8 mouse cellular contexts compared by ENCODE assay signal in genomic region chr10:88503421-88504314, GRCm38 (mm10). TPM values are rescaled to one million over a fixed set of nuclear protein-coding genes. Genes with fewer than 3 reads are reported as not detected.
DNase-seq lines count a peak whose midpoint lies in the region; ATAC-seq and TF ChIP-seq lines count a peak whose summit lies in the region.

Gene Chpt1 (minus strand): TSS chr10:88504073.

- H3K27me3 ChIP-seq in embryonic facial prominence, embryonic 13.5 days: no peaks in the 10 kb centered on the region
- H3K27me3 ChIP-seq in heart, adult 2 months (ENCODE audit: control insufficient read depth, insufficient read depth, low read length): no peaks in the 10 kb centered on the region
- no peaks in the 10 kb centered on the region for H3K27me3 ChIP-seq in limb, embryonic 14.5 days (ENCODE audit: control insufficient read depth, insufficient read depth, low read length)
- no peaks in the 10 kb centered on the region for H3K27me3 ChIP-seq in midbrain, embryonic 16.5 days (ENCODE audit: control insufficient read depth, insufficient read depth, low read depth, low read length)

- H3K4me2 ChIP-seq in embryonic facial prominence, embryonic 13.5 days: peak within 1 kb of the TSS; percentile 89
- peak within 1 kb of the TSS; percentile 93 for H3K4me2 ChIP-seq in limb, embryonic 14.5 days (replicated peaks; ENCODE audit: low read depth, low read length, severe bottlenecking)
- H3K4me2 ChIP-seq in midbrain, embryonic 16.5 days (ENCODE audit: low read length): peak within 1 kb of the TSS; percentile 89

- ATAC-seq in embryonic facial prominence, embryonic 13.5 days (ENCODE audit: insufficient number of reproducible peaks, insufficient read depth, low FRiP score, low TSS enrichment, low read depth): peak; percentile 93
- peak; percentile 95 for ATAC-seq in limb, embryonic 14.5 days (ENCODE audit: low FRiP score, low read depth)
- peak; percentile 96 for ATAC-seq in midbrain, embryonic 16.5 days

- H3K36me3 ChIP-seq in embryonic facial prominence, embryonic 13.5 days: no peaks in the 10 kb centered on the region
- peaks cover 4% of the 10 kb centered on the region for H3K36me3 ChIP-seq in heart, adult 2 months (ENCODE audit: control insufficient read depth, insufficient read depth, low read length)
- no peaks in the 10 kb centered on the region for H3K36me3 ChIP-seq in limb, embryonic 14.5 days (ENCODE audit: control insufficient read depth, insufficient read depth, low read length)
- no peaks in the 10 kb centered on the region for H3K36me3 ChIP-seq in midbrain, embryonic 16.5 days (ENCODE audit: control insufficient read depth, insufficient read depth, low read length)

- peak within 1 kb of the TSS; percentile 76 for H3K4me3 ChIP-seq in embryonic facial prominence, embryonic 13.5 days
- H3K4me3 ChIP-seq in heart, adult 2 months: peak within 1 kb of the TSS; percentile 81
- peak within 1 kb of the TSS; percentile 76 for H3K4me3 ChIP-seq in limb, embryonic 14.5 days (replicated peaks; ENCODE audit: low read length)
- H3K4me3 ChIP-seq in midbrain, embryonic 16.5 days (ENCODE audit: low read depth, low read length): peak within 1 kb of the TSS; percentile 86

- peaks cover 3% of the 10 kb centered on the region; the same call in 1 of the 2 replicates for H3K79me2 ChIP-seq in heart, adult 2 months (replicated peaks; ENCODE audit: control insufficient read depth, insufficient read depth, low read length)

- TF ChIP-seq CTCF in heart, adult 2 months (IDR thresholded peaks at IDR 0.05): no peak

- H3K4me1 ChIP-seq in embryonic facial prominence, embryonic 13.5 days: peaks cover 25% of the 10 kb centered on the region
- H3K4me1 ChIP-seq in heart, adult 2 months (ENCODE audit: control insufficient read depth, insufficient read depth, low read length): no peaks in the 10 kb centered on the region
- peaks cover 16% of the 10 kb centered on the region for H3K4me1 ChIP-seq in limb, embryonic 14.5 days (ENCODE audit: control insufficient read depth, insufficient read depth, low read length)
- H3K4me1 ChIP-seq in midbrain, embryonic 16.5 days (ENCODE audit: control insufficient read depth, insufficient read depth, low read length): peaks cover 12% of the 10 kb centered on the region

- TF ChIP-seq EP300 in heart, adult 2 months (IDR thresholded peaks at IDR 0.05; ENCODE audit: insufficient read depth, low read depth, low read length): no peak

- peak; percentile 72 for DNase-seq in 3T3-L1 (ENCODE audit: low read depth, low spot score)
- peak; percentile 79 to 81 for DNase-seq in adrenal gland, postnatal 4 days (ENCODE audit: low spot score in 2 of 2)
- peak; percentile 94 for DNase-seq in heart, adult 2 months
- peak; percentile 90 to 94 for DNase-seq in kidney, adult 8-10 months
- peak; percentile 81 for DNase-seq in limb, embryonic 14.5 days (ENCODE audit: low spot score)
- DNase-seq in spleen, postnatal 10 days (ENCODE audit: low spot score in 2 of 2): peak; percentile 73 to 88

- H3K9ac ChIP-seq in embryonic facial prominence, embryonic 13.5 days: peak within 1 kb of the TSS; percentile 90
- peak within 1 kb of the TSS; percentile 85 for H3K9ac ChIP-seq in heart, adult 2 months (ENCODE audit: low read depth, low read length)
- H3K9ac ChIP-seq in limb, embryonic 14.5 days (ENCODE audit: low read depth, low read length, severe bottlenecking): peak within 1 kb of the TSS; percentile 83
- H3K9ac ChIP-seq in midbrain, embryonic 16.5 days (ENCODE audit: low read depth, low read length): peak within 1 kb of the TSS; percentile 89

- under 1% methylated on average over 50 of the region's 80 CpGs for WGBS in embryonic facial prominence, embryonic 13.5 days
- under 1% methylated on average over 69 of the region's 80 CpGs for WGBS in heart, adult 2 months
- WGBS in limb, embryonic 14.5 days: 1% methylated on average over 21 of the region's 80 CpGs
- WGBS in midbrain, embryonic 16.5 days: 0% methylated on average over 55 of the region's 80 CpGs

- H3K27ac ChIP-seq in embryonic facial prominence, embryonic 13.5 days: peak within 1 kb of the TSS; percentile 71
- peak within 1 kb of the TSS; percentile 93 for H3K27ac ChIP-seq in heart, adult 2 months
- peak within 1 kb of the TSS; percentile 62; the same call in 1 of the 2 replicates for H3K27ac ChIP-seq in limb, embryonic 14.5 days (replicated peaks; ENCODE audit: low read depth, low read length)
- peak within 1 kb of the TSS; percentile 79 for H3K27ac ChIP-seq in midbrain, embryonic 16.5 days (ENCODE audit: low read length)

- intact Hi-C loops in heart, adult 2 months (cut with DNase I): loop anchor here (5.0 kb wide), 2 partner anchors 126 to 229 kb away; partner anchors contain the start of genes Arl1, Dram1 and Gnptab

- no peaks in the 10 kb centered on the region for H3K9me3 ChIP-seq in embryonic facial prominence, embryonic 13.5 days
- H3K9me3 ChIP-seq in limb, embryonic 14.5 days (ENCODE audit: control insufficient read depth, low read length): no peaks in the 10 kb centered on the region
- H3K9me3 ChIP-seq in midbrain, embryonic 16.5 days (replicated peaks; ENCODE audit: control insufficient read depth, low read length, poor library complexity, severe bottlenecking): no peaks in the 10 kb centered on the region

- TF ChIP-seq POLR2A in heart, adult 2 months (IDR thresholded peaks at IDR 0.05; ENCODE audit: insufficient read depth, low read depth, low read length): peak; percentile 90
- 0 out of 2 replicates have a peak, but pooled peaks have one; percentile 53 for TF ChIP-seq POLR2A in limb, embryonic 14.5 days (IDR thresholded peaks at IDR 0.05; ENCODE audit: borderline replicate concordance, extremely low read depth, insufficient read depth, insufficient read length)

RNA-seq across cellular contexts. Expression of gene Chpt1, which starts in this region (rescaled TPM):
- total RNA-seq in adrenal gland, postnatal 4 days (2021): 10 to 100 TPM; 69.5 to 74.7 TPM
- 14.0 and 23.6 TPM in 2 replicates for polyA plus RNA-seq in embryonic facial prominence, embryonic 13.5 days (2015; fragmentation: Nextera tagmentation; extraction: Ambion mirVana)
- total RNA-seq in heart, adult 2 months (2021): 100 to 1,000 TPM; 278 to 334 TPM
- polyA plus RNA-seq in heart, adult 2 months (2012; rRNA removed): 228 and 230 TPM in 2 replicates
- 10.3 and 12.5 TPM in 2 replicates for polyA plus RNA-seq in limb, embryonic 14.5 days (2012; rRNA removed)
- polyA plus RNA-seq in limb, embryonic 14.5 days (2014; fragmentation: Nextera tagmentation; extraction: Ambion mirVana): 34.3 and 35.9 TPM in 2 replicates
- polyA plus RNA-seq in midbrain, embryonic 16.5 days (2015; fragmentation: Nextera tagmentation; extraction: Ambion mirVana): 7.7 and 8.0 TPM in 2 replicates

Comparison
In these comparisons a context has a peak if more than half of its experiments do, and no peak if none do; other contexts are left out.
1. Peak in every context shown above with its lines: DNase-seq, ATAC-seq, H3K4me3 ChIP-seq and H3K27ac ChIP-seq.